In genomic region chr11:21414911-21415381, GRCm38 (mm10) we compare ENCODE assay signal across 9 mouse cellular contexts. TPM values are rescaled to one million over a fixed set of nuclear protein-coding genes. Genes with fewer than 3 reads are reported as not detected.
DNase-seq lines count a peak whose midpoint lies in the region; ATAC-seq and TF ChIP-seq lines count a peak whose summit lies in the region.
"Had no signal": no experiment of that assay in that cellular context is flagged by ENCODE, and none has a peak within 500 bp of the region (broad histone marks: within the 10 kb centered on the region; RNA-seq: fewer than 3 reads in every experiment).

No protein-coding gene starts in this region.

- no peak overlapping the region for H3K4me3 ChIP-seq in heart, embryonic 12.5 days
- no peak overlapping the region for H3K4me3 ChIP-seq in liver, embryonic 16.5 days (ENCODE audit: low read depth, low read length)
- H3K4me3 ChIP-seq in testis, adult 2 months (ENCODE audit: control insufficient read depth, low read depth, low read length) = no peak overlapping the region
- H3K4me3 ChIP-seq: layer of hippocampus, adult 2 months had no signal

- no peaks in the 10 kb centered on the region for H3K27me3 ChIP-seq in heart, embryonic 12.5 days (replicated peaks)
- no peaks in the 10 kb centered on the region for H3K27me3 ChIP-seq in liver, embryonic 16.5 days (ENCODE audit: control insufficient read depth, insufficient read depth, low read depth, low read length)
- H3K27me3 ChIP-seq in testis, adult 2 months (ENCODE audit: control insufficient read depth, insufficient read depth, low read length) = no peaks in the 10 kb centered on the region

- H3K9me3 ChIP-seq in heart, embryonic 12.5 days (replicated peaks) = 0 out of 2 replicates have a peak, but pooled peaks cover 4% of the 10 kb centered on the region
- H3K9me3 ChIP-seq in liver, embryonic 16.5 days (replicated peaks; ENCODE audit: control insufficient read depth, low read length) = no peaks in the 10 kb centered on the region

- H3K4me1 ChIP-seq in heart, embryonic 12.5 days (replicated peaks) = peaks cover 12% of the 10 kb centered on the region
- H3K4me1 ChIP-seq in liver, embryonic 16.5 days (ENCODE audit: control insufficient read depth, low read depth, low read length) = no peaks in the 10 kb centered on the region
- H3K4me1 ChIP-seq in testis, adult 2 months (ENCODE audit: control insufficient read depth, insufficient read depth, low read length) = no peaks in the 10 kb centered on the region

- peak; percentile 32 for DNase-seq in gastrocnemius, postnatal 14 days
- DNase-seq in gastrocnemius, adult 8-10 months (ENCODE audit: low spot score in 2 of 2) = no peak
- no peak for DNase-seq in neural tube, embryonic 10.5 days (ENCODE audit: extremely low spot score, low spot score)
- no peak for DNase-seq in urinary bladder, postnatal 25 days (ENCODE audit: low spot score)
- DNase-seq in frontal cortex, adult 2 months (ENCODE audit: extremely low spot score in 1 of 2, low spot score in 1 of 2) = no peak

- TF ChIP-seq POLR2A in testis, adult 2 months (IDR thresholded peaks at IDR 0.05; ENCODE audit: control insufficient read depth, low read depth, low read length) = no peak

- no peak overlapping the region for H3K4me2 ChIP-seq in heart, embryonic 12.5 days
- H3K4me2 ChIP-seq in liver, embryonic 16.5 days (ENCODE audit: low read depth, low read length) = no peak overlapping the region

- no peak for TF ChIP-seq CTCF in testis, adult 2 months (IDR thresholded peaks at IDR 0.05; ENCODE audit: control insufficient read depth, insufficient read depth, insufficient replicate concordance, low read depth, low read length)

- WGBS in heart, embryonic 12.5 days = 30% methylated on average over 7 of the region's 7 CpGs
- WGBS in liver, embryonic 16.5 days (ENCODE audit: insufficient replicate concordance) = 47% methylated on average over 7 of the region's 7 CpGs

- H3K9ac ChIP-seq in heart, embryonic 12.5 days = no peak overlapping the region
- H3K9ac ChIP-seq in liver, embryonic 16.5 days (ENCODE audit: low read depth, low read length) = no peak overlapping the region

- peak; percentile 74 for ATAC-seq in heart, embryonic 12.5 days (ENCODE audit: insufficient number of reproducible peaks, low FRiP score)
- peak; percentile 50; the same call in 1 of the 2 replicates for ATAC-seq in liver, embryonic 16.5 days (ENCODE audit: low read depth)

- intact Hi-C loops in gastrocnemius, postnatal 14 days (cut with DNase I; ENCODE audit: low total_unique reads) = no loop called here

- H3K36me3 ChIP-seq in heart, embryonic 12.5 days = no peaks in the 10 kb centered on the region
- H3K36me3 ChIP-seq in liver, embryonic 16.5 days (ENCODE audit: control insufficient read depth, insufficient read depth) = no peaks in the 10 kb centered on the region
- H3K36me3 ChIP-seq in testis, adult 2 months (ENCODE audit: control insufficient read depth, insufficient read depth, low read length) = no peaks in the 10 kb centered on the region

- H3K27ac ChIP-seq in heart, embryonic 12.5 days (ENCODE audit: poor library complexity, severe bottlenecking) = peak overlapping the region; percentile 53
- no peak overlapping the region for H3K27ac ChIP-seq in liver, embryonic 16.5 days (ENCODE audit: low read length)
- peak overlapping the region; percentile 80 for H3K27ac ChIP-seq in testis, adult 2 months (ENCODE audit: control insufficient read depth, insufficient read depth, low read depth, low read length)
- H3K27ac ChIP-seq: layer of hippocampus, adult 2 months had no signal

RNA-seq across cellular contexts. Expression of gene Ugp2, which starts 43.9 kb away (rescaled TPM):
- total RNA-seq in gastrocnemius, postnatal 14 days (2021) = 100 to 1,000 TPM; 264 to 284 TPM
- 100 to 1,000 TPM; 464 to 563 (median 508) TPM for total RNA-seq in gastrocnemius, adult 8-10 months (2022)
- polyA plus RNA-seq in heart, embryonic 12.5 days (2016; fragmentation: Nextera tagmentation; extraction: Ambion mirVana) = 213 and 221 TPM in 2 replicates
- 70.8 and 80.5 TPM in 2 replicates for polyA plus RNA-seq in liver, embryonic 16.5 days (2015; fragmentation: Nextera tagmentation; extraction: Ambion mirVana)
- 6.8 and 9.5 TPM in 2 replicates for polyA plus RNA-seq in testis, adult 2 months (2012; rRNA removed)
- polyA plus RNA-seq in frontal cortex, adult 2 months (2012; rRNA removed) = 53.8 and 57.0 TPM in 2 replicates
